Mouse (Mus musculus): ENCODE data around the gene Tbx10.
"Not testable (repeated sequence)": the region's sequence is repeated elsewhere in the genome, so short reads cannot be mapped to it uniquely, and the experiment has no call there.

Tbx10 gene

GRCm38 (mm10) chr19:3992416-3992815 is at the start of gene Tbx10:
Tbx10 (plus strand) TSS chr19:3992752.
- no peak for DNase-seq (ENCODE audit: low spot score)

GRCm38 (mm10) chr19:3942986-3943735 is 49.4 kb upstream of the Tbx10 start:
- DNase-seq (ENCODE audit: low spot score), result no peak

- no peak for DNase-seq (ENCODE audit: low spot score)
These were observed 46.5 kb upstream of the Tbx10 start for GRCm38 (mm10) chr19:3945872-3946564.

GRCm38 (mm10) chr19:3946715-3947114 is 45.8 kb upstream of the Tbx10 start:
- no peak for DNase-seq (ENCODE audit: low spot score)

GRCm38 (mm10) chr19:3947813-3948212 is 44.7 kb upstream of the Tbx10 start:
- no peak for DNase-seq (ENCODE audit: low spot score)

- DNase-seq (ENCODE audit: low spot score), result no peak
These were observed 44.0 kb upstream of the Tbx10 start for GRCm38 (mm10) chr19:3948546-3948945.

- DNase-seq (ENCODE audit: low spot score), result no peak
These were observed 42.2 kb upstream of the Tbx10 start for GRCm38 (mm10) chr19:3950331-3950730.

- DNase-seq (ENCODE audit: low spot score), result no peak
These were observed 41.1 kb upstream of the Tbx10 start for GRCm38 (mm10) chr19:3951461-3951860.

GRCm38 (mm10) chr19:3952099-3952498 is 40.5 kb upstream of the Tbx10 start:
- DNase-seq (ENCODE audit: low spot score), result no peak

GRCm38 (mm10) chr19:3955033-3955432 is 37.5 kb upstream of the Tbx10 start:
- no peak for DNase-seq (ENCODE audit: low spot score)

- DNase-seq (ENCODE audit: low spot score), result no peak
These were observed 36.7 kb upstream of the Tbx10 start for GRCm38 (mm10) chr19:3955804-3956203.

- DNase-seq (ENCODE audit: low spot score), result not testable (repeated sequence)
These were observed 35.1 kb upstream of the Tbx10 start for GRCm38 (mm10) chr19:3957296-3958036.

- DNase-seq (ENCODE audit: low spot score), result no peak
These were observed 34.1 kb upstream of the Tbx10 start, which contains the start of gene Aldh3b3 for GRCm38 (mm10) chr19:3958470-3958869. Aldh3b3 (plus strand) TSS chr19:3958645.

GRCm38 (mm10) chr19:3959030-3959429 is 33.5 kb upstream of the Tbx10 start:
- no peak for DNase-seq (ENCODE audit: low spot score)

GRCm38 (mm10) chr19:3960211-3960610 is 32.3 kb upstream of the Tbx10 start:
- no peak for DNase-seq (ENCODE audit: low spot score)

- not testable (repeated sequence) for DNase-seq (ENCODE audit: low spot score)
These were observed 30.7 kb upstream of the Tbx10 start for GRCm38 (mm10) chr19:3961805-3962204.

GRCm38 (mm10) chr19:3962469-3962868 is 30.1 kb upstream of the Tbx10 start:
- DNase-seq (ENCODE audit: low spot score), result no peak

GRCm38 (mm10) chr19:3964030-3964429 is 28.5 kb upstream of the Tbx10 start:
- no peak for DNase-seq (ENCODE audit: low spot score)

GRCm38 (mm10) chr19:3966330-3967075 is 26.0 kb upstream of the Tbx10 start:
- no peak for DNase-seq (ENCODE audit: low spot score)

- no peak for DNase-seq (ENCODE audit: low spot score)
These were observed 25.3 kb upstream of the Tbx10 start for GRCm38 (mm10) chr19:3967258-3967657.

GRCm38 (mm10) chr19:3972229-3972628 is 20.3 kb upstream of the Tbx10 start, which contains the start of gene Aldh3b2:
Aldh3b2 (plus strand) TSS chr19:3972328.
- DNase-seq (ENCODE audit: low spot score), result no peak

- not testable (repeated sequence) for DNase-seq (ENCODE audit: low spot score)
These were observed 17.9 kb upstream of the Tbx10 start for GRCm38 (mm10) chr19:3974608-3975007.

Data from testis, postnatal 14 days (tissue).